Mouse (Mus musculus): ENCODE measurements around the gene Rasgef1a.

Gene Rasgef1a

DNA sequence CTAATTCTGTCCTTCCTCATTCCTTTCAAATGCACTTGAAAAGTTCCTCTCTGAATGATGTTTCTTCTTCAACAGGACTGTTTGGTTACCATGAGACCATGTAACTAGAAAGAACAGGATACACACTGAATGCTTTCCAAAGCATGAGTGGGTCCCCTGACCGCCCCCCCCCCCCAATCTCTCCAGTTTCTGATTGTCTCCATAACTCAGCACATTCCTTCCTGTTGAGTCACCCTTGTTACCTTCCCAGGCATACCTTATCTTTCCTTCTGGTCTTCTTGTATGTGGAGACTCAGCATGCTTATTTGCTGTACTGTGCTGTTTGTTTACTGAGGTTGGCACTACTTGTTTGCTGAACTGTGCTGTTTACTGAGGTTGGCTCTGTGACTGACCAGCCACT, 20.2 kb downstream of the Rasgef1a start:
- no peak for DNase-seq

DNA sequence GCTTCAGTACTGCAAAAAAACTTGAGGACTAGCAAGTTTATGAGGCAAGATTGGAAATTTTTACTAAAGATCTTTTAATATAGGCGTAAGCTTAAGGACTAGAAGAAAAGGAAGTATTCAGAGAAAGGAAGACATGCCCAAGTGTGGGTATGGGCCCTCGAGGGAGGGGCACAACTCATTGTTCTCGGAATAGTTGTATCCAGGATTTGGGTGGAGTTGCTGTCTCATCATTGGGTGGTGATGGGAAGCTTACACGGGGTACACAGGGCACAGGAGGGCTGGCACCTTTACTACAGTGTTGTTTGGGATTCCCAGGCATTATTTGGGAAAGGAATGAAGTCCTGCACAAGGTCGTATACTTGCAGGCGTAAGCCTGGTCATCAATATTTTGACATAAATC, 24.4 kb downstream of the Rasgef1a start:
- DNase-seq: peak; percentile 70

DNA sequence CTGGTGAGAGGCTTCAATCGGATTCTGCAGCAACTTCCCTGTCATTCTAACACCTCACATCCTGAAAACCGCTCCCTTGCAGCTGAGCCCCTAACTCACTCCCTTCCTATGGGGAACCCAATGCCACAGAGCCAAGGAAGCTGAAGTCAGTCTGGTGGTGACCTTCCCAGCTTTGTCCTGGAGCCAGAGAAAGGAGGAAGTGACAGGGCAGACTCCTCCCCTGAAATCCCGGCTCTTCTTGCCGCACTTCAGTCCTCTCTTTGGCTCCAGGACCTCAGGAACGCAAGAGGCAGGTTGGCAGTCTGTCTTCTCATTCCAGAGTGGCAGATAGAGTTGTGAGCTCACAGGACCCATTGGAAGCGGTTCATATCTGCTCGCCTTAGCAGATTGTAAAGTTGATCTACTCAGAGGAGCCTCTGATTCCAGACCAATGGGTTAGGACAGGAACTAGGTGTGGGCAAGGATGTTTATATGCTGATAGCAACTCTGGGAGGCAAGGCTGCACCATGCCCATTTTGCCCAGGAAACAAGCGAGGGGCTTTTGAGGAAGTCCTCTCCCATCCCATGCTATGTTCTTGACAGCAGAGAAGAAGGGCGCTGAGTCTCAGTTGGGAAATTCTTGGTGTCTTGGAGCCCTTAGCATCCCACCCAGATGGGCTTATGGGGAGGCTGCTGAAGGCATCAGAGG, 25.0 kb downstream of the Rasgef1a start:
- DNase-seq: peak; percentile 73

DNA sequence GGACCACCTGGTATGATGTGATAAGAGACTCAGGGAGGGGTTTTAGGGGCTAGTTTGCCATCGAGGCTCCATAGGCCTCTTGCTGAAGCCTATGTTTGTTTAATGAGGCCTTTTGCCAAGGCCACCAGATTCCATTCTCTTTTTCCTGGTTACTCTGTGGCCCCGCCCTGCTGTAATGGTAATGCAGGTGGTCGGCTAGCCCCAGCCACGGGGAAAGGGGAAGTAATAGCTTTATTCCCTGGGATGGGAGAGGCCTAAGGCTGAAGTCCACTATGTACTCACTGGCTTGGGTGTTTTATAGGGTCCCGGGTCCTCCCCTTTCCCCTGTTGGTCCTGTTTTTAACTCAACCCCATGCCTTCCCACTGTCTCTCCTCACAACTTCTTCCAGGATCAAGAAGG, 25.6 kb downstream of the Rasgef1a start:
- peak; percentile 34 for DNase-seq

DNA sequence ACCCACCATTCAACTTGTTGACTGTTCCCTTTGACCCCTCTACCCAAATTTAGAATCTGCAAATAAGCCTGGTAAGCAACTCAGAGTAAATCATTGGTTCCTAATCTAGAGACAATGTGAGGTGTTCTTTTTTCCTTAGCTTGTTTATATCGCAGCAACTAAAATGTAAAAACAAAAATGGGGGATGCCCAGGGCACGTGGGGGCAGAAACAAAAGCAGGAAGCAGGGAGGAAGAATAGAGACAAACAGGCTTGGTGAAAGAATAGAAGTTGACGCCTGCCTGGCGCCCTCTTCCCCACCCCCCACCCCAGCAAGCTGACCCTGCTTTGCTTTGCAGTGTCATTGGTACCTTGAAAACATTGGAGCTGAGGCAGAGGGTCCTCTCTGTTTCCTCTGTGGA, 33.9 kb downstream of the Rasgef1a start:
- DNase-seq: peak; percentile 49

DNA sequence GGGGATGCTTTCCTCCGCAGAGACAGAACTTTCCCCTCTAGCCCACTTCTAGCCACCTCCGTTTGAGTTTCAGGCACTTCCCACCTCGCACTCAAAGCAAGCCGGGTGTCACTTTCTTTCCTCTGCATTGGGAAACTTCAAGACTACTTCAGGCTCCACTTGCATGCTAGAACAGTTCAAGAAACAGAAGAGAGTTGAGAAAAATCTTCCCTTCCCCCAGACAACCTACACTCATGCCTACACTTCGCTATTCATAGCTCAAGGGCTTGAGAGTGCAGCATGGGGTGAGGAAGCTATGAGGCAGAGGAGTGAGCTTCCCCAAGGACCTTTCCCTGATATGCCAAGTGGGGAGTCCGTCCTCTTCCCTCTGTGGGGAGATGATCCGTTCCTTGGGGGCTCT, 34.7 kb downstream of the Rasgef1a start:
- DNase-seq: peak; percentile 47

DNA sequence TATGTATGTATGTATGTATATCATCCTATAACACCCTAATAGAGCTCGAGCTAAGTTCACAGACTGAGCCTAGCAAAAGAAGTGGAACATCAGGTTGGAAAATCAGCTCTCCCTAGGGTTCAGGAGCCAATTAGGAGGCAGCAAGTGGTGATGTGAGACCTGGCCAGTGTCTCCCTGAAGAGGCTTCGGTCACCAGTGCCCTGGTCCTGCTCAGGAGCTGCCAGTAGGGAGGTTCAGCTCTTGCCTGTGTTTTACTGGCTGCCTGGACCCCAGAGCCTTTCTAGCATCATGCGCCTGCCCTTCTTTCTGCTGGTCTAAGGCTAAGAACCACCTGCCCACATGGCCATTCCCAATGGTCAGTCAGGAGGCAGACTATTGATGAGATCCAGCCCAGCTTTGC, 35.3 kb downstream of the Rasgef1a start:
- no peak for DNase-seq

DNA sequence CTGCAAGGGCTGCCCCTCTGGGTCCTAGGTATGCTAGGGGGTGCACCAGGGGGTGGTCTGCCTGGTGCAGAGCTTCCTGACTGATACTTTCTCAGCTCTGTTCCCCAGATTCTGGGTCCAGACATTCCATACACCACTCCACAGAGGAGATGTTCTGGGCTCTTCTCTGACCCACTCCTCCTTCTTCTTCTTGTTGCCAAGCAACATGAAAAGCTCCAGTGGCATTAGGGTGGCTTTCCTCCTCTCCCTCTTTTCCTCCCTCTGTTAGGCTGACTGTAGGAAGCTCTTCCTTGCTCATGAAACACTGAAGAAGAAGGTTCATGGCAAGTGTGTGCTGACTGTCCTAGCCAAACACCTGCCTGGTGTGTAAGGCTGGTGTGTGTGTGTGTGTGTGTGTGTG, 35.7 kb downstream of the Rasgef1a start:
- no peak for DNase-seq

DNA sequence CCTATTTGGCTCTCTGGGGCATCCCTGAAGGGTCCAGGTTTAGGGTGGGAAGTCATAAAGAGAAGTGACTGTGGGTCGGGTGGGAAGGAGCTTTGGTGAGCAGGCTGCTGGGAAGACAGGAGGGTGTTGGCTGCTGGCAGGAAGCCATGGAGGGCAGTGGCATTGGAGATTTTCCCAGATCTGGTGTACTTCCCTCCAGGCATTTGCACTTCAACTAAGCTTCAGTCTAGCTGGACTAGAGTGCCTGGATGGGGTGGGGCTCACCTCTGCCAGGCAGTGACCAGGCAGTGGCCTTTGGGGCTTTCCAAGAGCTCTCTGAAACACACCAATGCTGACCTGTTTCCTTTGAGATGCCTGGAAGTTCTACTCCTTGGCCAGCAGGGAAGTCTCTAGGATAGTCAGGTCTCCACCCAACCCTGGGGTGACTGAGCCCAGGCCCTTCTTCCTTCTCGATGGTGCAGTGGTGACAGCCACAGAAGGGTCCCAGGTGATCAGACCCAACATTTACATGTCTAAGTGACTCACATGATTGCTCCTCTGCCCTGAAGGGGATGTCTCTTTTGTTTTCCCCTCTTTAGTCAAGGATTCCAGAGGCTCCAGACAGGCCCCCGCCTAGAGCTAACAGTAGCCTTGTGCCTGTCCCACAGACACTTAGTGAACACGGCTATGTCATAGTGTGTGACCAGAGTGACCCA, 36.7 kb downstream of the Rasgef1a start:
- DNase-seq: peak; percentile 90

DNA sequence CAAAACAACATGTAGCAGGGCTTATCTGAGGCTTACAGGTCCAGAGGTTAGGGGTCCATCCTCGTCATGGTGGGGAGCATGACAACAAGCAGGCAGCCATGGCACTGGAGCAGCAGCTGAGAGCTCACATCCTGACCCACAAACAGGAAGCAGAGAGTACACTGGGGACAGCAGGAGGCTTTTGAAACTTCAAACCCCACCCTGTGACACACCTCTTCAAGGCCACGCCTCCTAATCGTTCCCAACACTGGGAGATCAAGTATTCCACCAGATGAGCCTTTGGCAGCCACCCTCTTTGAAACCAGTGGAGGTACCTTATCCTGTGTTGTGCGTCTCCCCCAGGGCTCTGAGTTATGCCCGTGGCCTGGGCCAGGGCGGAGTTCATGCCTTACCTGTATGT, 38.5 kb downstream of the Rasgef1a start:
- DNase-seq: no peak

DNA sequence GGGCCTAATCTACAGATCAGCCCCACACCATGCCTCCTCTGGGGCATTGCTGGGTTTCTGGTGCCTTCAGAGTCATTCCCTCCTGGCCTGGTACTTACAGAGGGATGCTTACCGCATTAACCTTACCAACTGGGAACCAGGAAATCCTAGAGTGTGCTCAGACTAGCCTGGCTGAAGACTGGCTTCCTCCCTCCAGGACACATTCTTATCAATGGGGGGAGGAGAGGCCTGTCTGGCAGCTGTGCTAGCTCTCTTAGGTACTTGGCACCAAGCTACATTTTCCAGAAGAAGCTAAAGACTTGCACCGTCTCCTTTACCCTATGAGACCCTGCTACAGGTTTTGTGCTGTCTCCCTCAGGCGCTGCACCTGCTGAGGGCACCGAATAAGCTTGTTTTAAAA, 40.2 kb downstream of the Rasgef1a start:
- no peak for DNase-seq

DNA sequence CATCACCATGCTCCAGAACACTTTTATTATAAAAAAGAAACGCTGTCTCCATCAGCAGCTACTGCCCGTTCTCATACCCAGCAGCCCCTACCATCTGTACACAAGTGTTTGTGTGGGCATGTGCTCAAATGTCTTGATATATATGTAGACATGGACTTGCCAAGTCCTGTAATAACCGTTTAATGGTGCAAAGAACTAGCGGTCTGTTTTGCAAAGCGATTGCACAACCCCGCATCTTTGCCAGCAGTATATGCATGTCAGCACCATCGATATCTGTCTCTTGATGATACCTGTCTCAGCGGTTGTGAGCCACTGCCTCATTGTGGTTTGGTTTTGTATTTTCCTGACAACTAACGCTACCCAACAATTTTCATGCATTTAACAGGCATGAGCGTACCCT, 44.0 kb downstream of the Rasgef1a start:
- no peak for DNase-seq

DNA sequence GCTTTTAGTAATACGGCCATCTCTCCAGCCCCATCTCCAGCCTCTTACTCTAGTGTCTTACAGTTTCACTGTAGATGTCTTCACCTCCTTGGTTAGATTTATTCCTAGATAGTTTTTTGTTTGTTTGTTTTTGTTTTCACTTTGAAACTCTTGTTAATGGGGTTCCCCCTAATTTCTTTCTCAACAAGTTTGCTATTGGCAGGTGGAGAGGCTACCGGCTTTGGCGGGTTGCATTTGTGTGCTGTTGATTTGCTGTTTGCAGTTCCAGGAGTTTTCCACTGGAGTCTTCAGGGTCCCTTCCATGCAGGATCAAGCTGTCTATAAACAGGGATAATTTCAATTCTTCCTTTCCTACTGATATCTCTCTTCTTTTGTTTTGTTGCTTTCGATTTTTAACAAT, 50.0 kb downstream of the Rasgef1a start:
- DNase-seq: no peak

DNA sequence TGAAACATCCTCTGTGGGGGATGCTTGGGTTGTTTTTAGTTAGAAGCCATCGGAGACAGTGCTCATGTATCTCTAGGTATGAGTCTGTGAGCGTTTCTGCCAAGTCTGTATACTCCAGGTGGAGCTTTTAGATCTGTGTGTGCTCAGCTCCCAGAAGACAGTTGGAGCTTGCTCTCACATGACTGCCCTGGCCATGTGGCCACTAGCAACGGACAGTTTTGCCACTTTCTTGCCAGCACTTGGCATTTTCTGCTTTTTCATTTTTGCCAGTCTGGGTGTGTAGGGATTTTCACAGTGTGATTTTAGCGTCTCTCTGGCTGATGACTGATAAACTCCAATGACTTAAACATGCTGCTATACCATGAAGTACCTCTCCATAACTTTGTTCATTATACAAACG, 52.0 kb downstream of the Rasgef1a start:
- no peak for DNase-seq

DNA sequence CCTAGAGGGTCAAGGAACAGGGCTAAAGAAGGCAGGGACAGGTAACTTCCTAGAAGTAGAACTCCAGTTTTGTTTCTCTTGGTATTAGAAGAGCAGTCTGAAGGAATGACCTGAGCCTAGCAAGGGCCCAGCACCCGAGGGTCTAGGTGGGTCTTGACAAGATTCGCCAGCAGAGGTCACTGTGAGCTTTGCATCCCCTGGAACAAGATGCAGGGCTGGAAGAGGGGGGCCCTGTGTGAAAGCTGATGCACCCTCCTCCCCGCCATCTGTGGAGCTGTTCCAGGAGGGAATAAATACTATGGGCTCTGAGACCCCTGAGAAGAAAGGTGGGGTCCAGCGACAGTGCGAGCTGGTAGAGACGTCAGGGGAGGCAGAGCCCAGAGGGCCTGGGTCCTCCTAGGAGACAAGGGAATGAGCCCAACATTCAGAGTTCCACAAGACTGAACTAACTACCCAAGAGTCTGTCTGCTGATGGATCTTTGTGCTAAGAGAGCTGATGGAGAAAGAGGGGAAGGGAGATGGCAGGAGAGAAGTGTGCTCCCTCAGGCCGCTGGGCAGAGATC, 53.8 kb downstream of the Rasgef1a start:
- DNase-seq: peak; percentile 89

DNA sequence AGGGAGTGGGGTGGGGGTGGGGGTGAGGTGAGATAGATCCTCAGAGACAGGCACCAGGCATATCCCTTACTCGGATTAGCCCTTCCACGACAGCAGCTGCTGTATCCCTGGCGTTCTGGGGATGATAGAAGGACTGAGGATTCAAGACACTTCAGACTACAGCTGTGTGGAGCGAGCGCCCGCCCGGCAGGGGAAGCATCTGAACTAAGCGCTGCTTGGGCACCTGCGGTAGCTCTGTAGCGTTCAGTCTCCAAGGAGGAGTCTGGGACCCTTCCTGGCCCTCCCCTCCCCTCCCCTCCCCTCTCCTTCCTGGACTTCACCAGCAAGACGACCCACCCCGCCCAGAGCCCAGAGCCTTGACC, 54.6 kb downstream of the Rasgef1a start:
- DNase-seq: no peak

DNA sequence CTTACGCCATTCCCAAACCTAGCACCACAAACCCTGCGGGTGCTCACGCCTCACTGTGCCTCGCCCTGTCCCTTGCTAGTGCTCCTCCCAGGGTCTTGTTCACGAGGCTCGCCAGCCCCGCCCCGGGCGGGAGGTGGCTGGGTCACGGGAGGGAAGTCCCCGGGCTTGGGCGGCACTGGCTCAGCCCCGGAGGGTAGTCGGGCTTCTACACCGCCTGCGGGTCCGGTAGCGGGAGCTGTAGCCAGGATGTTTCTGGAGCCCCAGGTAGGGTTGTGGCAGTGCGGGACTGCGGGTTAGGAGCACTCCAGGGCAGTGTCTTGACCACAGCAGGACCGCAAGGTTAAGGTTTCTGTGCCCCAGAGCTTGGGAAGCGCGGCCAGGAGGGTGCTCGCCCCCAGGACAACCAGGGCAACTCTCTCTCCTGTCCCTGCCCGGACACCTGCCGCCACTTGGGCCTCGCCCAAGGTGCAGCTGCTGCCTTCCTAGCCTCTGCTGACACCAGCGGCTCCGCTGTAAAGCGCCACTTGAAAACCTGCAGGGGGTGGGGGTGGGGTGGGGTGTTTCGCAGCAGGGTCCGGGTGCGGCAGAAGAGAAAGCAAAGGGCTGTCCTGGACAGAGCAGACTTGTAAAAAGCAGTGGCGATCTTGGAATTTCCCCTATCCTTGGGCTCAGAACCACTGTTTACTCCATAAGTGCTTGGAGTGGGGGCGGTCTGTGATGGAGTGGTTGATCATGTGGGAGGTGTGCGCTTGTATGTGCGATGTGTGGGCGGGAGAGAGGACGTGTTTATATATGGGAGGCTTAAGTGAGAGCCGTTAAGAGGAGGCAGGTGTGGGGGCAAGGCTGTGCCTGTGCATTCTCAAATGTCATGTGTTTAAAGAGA, 55.2 kb downstream of the Rasgef1a start:
- DNase-seq: peak; percentile 81

DNA sequence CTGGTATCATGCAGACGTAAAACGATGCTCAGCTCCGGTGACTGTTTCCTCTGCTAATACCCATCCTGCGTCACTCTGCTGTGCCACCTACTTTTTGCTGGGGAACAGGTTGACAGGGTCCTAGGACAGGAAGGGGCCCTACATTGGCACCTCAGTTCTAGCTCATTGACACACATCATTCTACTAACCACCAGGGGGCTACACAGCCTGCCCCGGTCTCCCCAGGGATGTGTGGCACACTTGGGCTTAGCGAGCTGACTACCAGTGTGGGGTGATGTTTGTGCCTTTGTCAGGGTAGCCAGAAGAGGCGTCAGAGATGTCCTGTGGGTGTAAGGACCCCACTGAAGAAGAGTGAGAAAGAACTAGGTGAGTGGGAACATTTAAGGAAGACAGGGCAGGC, 56.5 kb downstream of the Rasgef1a start:
- no peak for DNase-seq

DNA sequence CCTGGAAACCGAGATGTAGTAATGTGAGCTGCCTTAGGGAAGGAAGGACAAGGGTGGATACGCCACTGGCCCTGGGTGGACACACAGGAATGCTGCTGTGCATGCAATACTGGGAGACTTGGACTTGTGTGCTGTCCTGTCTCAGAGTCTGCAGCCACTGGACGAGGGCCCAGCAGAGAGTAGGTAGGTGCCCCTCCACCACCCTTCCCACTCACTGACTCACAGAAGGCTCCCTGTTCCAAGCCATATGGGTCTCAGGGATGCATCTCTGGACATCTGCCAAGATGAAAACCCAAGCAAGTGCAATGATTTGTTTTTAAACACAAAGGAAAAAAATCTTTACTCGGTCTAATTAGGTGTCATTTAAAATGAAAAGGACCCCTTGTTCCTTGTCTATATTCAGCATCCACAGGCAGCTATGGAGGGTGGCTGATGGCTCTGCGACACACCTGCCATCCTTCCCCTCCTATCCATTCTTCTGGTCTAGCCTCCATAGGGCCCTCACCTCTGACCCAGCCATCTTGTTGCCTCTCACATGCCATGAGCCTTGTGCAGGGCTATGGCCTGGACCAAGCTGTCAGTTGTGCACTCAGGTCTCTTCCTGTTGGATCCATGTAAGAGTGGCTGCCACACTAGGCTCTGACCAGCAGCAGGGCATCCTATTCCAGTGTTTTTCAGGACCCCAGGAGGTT, 59.2 kb downstream of the Rasgef1a start:
- no peak for DNase-seq

DNA sequence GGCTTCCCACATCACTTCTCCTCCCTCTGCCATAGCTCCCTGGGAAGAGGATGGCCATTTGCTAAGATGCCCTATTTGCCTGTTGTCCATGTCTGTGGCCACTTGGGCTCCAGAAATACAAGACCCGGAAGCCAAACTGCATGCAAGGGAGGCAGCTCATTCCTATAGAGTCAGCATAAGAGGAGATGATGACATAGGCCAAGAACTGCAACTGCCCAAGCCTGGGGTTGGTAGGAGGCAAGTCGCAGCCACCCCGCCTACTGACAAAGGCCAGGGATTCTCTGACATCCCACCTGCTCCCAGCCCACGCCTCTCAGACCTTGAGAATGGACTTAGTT, 59.7 kb downstream of the Rasgef1a start:
- DNase-seq: no peak

DNA sequence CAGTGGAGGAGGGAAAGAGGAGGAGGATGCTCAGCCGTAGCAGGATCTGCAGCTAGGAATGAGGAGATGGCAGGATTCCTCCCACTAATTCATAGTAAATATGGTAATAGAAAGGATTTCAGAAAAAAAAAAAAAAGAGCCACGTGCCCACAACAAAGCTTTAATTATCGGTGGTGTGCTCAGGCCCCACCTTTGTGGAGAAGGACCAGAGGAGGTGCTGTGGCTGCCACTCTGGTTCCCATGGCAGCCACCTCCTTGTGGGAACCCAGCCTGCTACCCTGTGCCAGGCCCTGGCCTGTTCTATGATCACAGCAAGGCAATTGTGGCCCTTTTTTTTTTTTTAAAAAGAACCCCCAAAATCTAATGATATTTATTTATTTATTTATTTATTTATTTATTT, 60.2 kb downstream of the Rasgef1a start:
- no peak for DNase-seq

DNA sequence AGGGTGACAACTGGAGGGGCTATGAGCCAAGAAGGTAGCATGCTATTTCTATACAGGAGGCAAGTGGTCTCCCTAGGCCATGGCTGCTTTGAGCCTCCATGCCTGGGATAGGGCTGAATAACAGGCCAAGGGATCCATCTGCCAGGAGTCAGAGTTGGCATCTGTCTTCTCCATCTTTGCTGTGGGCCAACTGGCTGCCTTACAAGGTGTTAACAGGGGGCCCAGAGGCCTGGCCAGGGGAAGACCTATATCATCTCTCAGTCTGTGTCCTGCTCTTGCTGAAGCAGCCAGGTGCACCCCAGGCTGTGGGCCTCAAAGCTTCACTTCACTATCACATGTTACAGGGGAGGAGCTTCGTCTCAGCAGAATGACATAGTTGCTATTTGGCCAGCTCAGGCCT, 60.9 kb downstream of the Rasgef1a start:
- DNase-seq: no peak

DNA sequence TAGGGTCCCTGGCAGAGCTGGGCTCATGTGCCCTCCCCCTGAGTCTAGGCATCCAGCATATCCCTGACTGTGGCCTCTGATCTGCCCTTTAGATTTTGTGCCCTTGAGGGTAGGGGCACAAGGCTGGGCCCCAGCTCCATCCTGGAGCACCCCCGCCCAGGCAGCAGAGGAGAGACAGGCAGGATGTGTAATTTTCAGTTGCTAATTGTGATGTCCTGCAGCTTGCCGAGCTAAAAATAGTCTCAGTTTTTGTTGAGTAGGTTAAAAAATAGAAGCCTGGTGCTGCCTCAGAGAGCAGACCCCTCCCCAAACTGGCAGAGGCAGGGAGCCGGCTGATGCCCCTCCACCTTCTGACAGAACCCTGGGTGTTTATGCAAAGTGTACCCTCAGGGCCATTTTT, 62.9 kb downstream of the Rasgef1a start:
- peak; percentile 32 for DNase-seq
